Mouse (Mus musculus) right cerebral cortex, postnatal 4 days (tissue): ENCODE measurements at regions not wholly inside any gene's neighbourhood (a gene's known extent, or its start where the extent isn't known, plus 50 kb on each side); places are given as distances from the start of the nearest gene placed in this dataset.

Source experiments
- DNase-seq: peaks from one replicate; pipeline ENCODE4 v3.0.0-alpha.2; 2022

- peak; percentile 21 for DNase-seq
Measured at GRCm38 (mm10) chr4:50583001-50583400, 633.5 kb upstream of the Cylc2 start.

- no peak for DNase-seq
Measured at GRCm38 (mm10) chr4:50620706-50621105, 595.8 kb upstream of the Cylc2 start.
